Mouse (Mus musculus) spleen, adult 2 months (tissue): Measurements from ENCODE around the gene Dnajc14.

Experiments used
- CTCF ChIP-seq: fragments of 200-500 bp; IDR thresholded peaks from 2 replicates; pipeline ENCODE4 v1.5.1; 2011; ENCODE audit warnings: mild to moderate bottlenecking, inconsistent platforms; ENCODE audit not compliant: insufficient read depth, insufficient read length, insufficient replicate concordance; ENCODE audit errors: extremely low read depth
- POLR2A ChIP-seq: fragments of 200-500 bp; IDR thresholded peaks from 2 replicates; pipeline ENCODE4 v1.6.1; 2011; ENCODE audit warnings: low read depth, low read length, inconsistent platforms

GRCm38 (mm10) chr10:128793258-128793657 is 10.6 kb upstream of the Dnajc14 start:
- TF ChIP-seq CTCF (no peak), POLR2A (no peak)
